Mouse (Mus musculus) heart, adult 2 months (tissue): Measurements from ENCODE around the gene Ptger4. TPM values are rescaled to one million over a fixed set of nuclear protein-coding genes. Genes with fewer than 3 reads are reported as not detected.

Experiments
- DNase-seq, 2 experiments: peaks; one replicate each; pipeline ENCODE4 v3.0.0; 2021
- H3K27ac ChIP-seq: fragments of 200-600 bp; 2 replicates; pipeline ENCODE4 v1.8.1; 2022
- H3K27me3 ChIP-seq: fragments of 200-500 bp; 2 replicates; pipeline ENCODE4 v1.6.1; 2012; ENCODE audit warnings: mild to moderate bottlenecking, low read length, inconsistent platforms, mixed read lengths; ENCODE audit not compliant: control insufficient read depth, insufficient read depth
- H3K36me3 ChIP-seq: fragments of 200-500 bp; 2 replicates; pipeline ENCODE4 v1.6.1; 2012; ENCODE audit warnings: low read length, inconsistent platforms; ENCODE audit not compliant: control insufficient read depth, insufficient read depth
- H3K4me1 ChIP-seq: fragments of 200-500 bp; 2 replicates; pipeline ENCODE4 v1.6.1; 2011; ENCODE audit warnings: low read length; ENCODE audit not compliant: control insufficient read depth, insufficient read depth
- H3K4me3 ChIP-seq: fragments of 200-600 bp; 2 replicates; pipeline ENCODE4 v1.8.1; 2022
- H3K79me2 ChIP-seq: fragments of 200-500 bp; replicated peaks from 2 replicates; pipeline ENCODE4 v1.6.1; 2012; ENCODE audit warnings: mild to moderate bottlenecking, inconsistent platforms, low read length, moderate library complexity, mixed read lengths; ENCODE audit not compliant: control insufficient read depth, insufficient read depth
- H3K9ac ChIP-seq: fragments of 200-500 bp; 2 replicates; pipeline ENCODE4 v1.6.1; 2012; ENCODE audit warnings: low read depth, mild to moderate bottlenecking, control low read depth, inconsistent platforms, low read length, mixed read lengths
- CTCF ChIP-seq: fragments of 200-600 bp; IDR thresholded peaks from 2 replicates; pipeline ENCODE4 v1.8.1; 2022; ENCODE audit warnings: antibody characterized with exemption, mild to moderate bottlenecking, moderate library complexity
- EP300 ChIP-seq: fragments of 200-500 bp; IDR thresholded peaks from 2 replicates; pipeline ENCODE4 v1.6.1; 2011; ENCODE audit warnings: low read depth, low read length, control low read depth; ENCODE audit not compliant: insufficient read depth
- POLR2A ChIP-seq: fragments of 200-500 bp; IDR thresholded peaks from 2 replicates; pipeline ENCODE4 v1.6.1; 2011; ENCODE audit warnings: mild to moderate bottlenecking, low read depth, low read length, control low read depth; ENCODE audit not compliant: insufficient read depth
- WGBS: fragments of 180-500 bp; shearing (Covaris S2); methylation state at CpG from one replicate; pipeline ENCODE4 v1.1.7; 2018; 5-methylcytosine and 5-hydroxymethylcytosine counted together
- intact Hi-C: fragments of 180-260 bp; cut with DNase I; formaldehyde crosslinking; loops from one replicate; pipeline ENCODE4 v1.15.1; 2025
- polyA plus RNA-seq: library from polyadenylated mRNA; depleted of rRNA; stranded (reverse); fragments of >200 nt; gene quantifications from 2 replicates; pipeline ENCODE4 v1.2.3, GENCODE M21; 2012
- total RNA-seq, 2 experiments: library from RNA; stranded (reverse); gene quantifications; 2 replicates each; pipeline ENCODE4 v1.2.3; 2021

Ptger4 gene
- total and polyA plus RNA-seq, 3 experiments: 1.8 to 2.9 (median 2.8) TPM

DNA sequence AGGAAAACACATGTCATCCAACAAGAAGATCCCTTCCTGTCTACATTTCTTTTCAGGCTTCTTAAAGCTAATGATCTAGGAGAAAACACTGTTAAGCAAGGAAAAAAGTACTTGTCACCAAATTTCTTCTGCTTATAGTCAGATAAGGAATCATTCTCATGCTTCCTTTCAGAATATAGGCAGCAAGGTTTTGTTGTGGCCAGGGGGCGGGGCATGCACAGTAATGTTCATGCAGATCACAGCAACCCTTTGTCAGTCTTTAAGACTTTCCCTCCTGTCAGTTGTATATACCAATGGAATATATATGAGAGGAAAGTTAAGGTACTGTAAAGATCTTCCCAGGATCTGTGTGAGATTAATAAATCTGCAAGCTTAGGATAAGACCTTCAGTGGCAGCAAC, 30.0 kb upstream of the Ptger4 start:
- H3K27ac ChIP-seq: no peak overlapping the region
- TF ChIP-seq POLR2A: no peak
- TF ChIP-seq EP300: no peak
- no peak for TF ChIP-seq CTCF
- WGBS: 92% methylated on average over 1 of the region's 1 CpGs
- no peak for DNase-seq
- intact Hi-C loops: no loop called here
- no peaks in the 10 kb centered on the region; the same call in 1 of the 2 replicates for H3K36me3 ChIP-seq
- H3K4me3 ChIP-seq: no peak overlapping the region
- H3K9ac ChIP-seq: no peak overlapping the region
- no peaks in the 10 kb centered on the region for H3K79me2 ChIP-seq
- no peaks in the 10 kb centered on the region for H3K27me3 ChIP-seq
- no peaks in the 10 kb centered on the region for H3K4me1 ChIP-seq

DNA sequence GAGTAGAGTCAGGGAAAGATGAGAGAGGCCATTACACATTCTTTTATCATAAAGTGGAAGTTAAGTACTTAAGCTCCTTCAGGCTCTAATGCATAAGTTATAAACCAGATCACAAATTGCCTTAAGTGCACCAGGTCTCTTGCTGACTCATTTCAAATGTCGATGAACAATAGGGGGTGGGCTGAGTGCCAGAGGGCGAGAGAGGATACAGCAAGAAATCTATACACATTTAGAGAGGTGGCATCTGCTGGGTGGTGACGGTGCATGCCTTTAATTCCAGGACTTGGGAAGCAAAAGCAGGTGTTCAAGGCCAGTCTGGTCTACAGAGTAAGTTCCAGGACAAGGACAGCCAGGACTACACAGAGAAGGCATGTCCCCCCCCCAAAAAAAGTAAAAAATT, 22.1 kb upstream of the Ptger4 start:
- H3K4me3 ChIP-seq: no peak overlapping the region
- no peak overlapping the region for H3K27ac ChIP-seq
- no peak overlapping the region for H3K9ac ChIP-seq
- H3K79me2 ChIP-seq: no peaks in the 10 kb centered on the region
- peaks cover 2% of the 10 kb centered on the region for H3K4me1 ChIP-seq
- TF ChIP-seq CTCF (no peak), EP300 (no peak), POLR2A (no peak)
- intact Hi-C loops: no loop called here
- no peaks in the 10 kb centered on the region for H3K36me3 ChIP-seq
- 38% methylated on average over 3 of the region's 3 CpGs for WGBS
- DNase-seq: no peak
- no peaks in the 10 kb centered on the region for H3K27me3 ChIP-seq

DNA sequence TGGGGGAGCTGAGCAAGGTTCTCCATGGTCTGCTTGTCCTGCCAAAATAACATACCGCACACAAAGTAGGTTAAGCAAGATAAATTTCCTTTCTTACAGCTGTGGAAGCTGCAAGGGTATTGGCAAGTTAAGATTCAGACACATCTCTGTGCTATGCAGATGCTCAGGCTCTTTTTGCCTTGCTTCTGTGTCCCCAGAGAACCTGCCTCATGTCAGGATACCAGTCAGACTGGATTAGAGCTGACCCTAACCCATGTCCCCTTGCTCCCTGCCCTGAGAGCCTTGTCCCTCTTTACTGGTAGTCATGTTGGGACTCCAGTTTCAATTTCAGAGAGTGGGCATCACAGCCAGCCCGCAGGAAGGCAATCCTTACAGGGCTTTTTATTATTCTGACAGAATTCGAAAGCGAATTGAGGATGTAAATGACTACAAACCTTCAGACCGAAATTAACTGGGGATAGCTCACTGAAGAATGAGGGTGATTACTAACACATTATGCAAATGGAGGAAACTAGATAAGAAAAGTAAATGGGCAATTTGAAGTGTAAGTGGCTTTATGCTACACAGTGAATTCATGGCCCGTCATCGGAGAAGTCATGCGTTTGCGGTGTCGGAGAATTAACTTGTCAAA, 19.0 kb upstream of the Ptger4 start:
- no peaks in the 10 kb centered on the region for H3K27me3 ChIP-seq
- H3K27ac ChIP-seq: no peak overlapping the region
- H3K36me3 ChIP-seq: no peaks in the 10 kb centered on the region
- intact Hi-C loops: no loop called here
- H3K4me1 ChIP-seq: peaks cover 2% of the 10 kb centered on the region
- no peak overlapping the region for H3K4me3 ChIP-seq
- DNase-seq: no peak
- no peak overlapping the region for H3K9ac ChIP-seq
- H3K79me2 ChIP-seq: no peaks in the 10 kb centered on the region
- 81% methylated on average over 10 of the region's 10 CpGs for WGBS
- TF ChIP-seq CTCF: no peak
- TF ChIP-seq POLR2A: no peak
- TF ChIP-seq EP300: no peak

DNA sequence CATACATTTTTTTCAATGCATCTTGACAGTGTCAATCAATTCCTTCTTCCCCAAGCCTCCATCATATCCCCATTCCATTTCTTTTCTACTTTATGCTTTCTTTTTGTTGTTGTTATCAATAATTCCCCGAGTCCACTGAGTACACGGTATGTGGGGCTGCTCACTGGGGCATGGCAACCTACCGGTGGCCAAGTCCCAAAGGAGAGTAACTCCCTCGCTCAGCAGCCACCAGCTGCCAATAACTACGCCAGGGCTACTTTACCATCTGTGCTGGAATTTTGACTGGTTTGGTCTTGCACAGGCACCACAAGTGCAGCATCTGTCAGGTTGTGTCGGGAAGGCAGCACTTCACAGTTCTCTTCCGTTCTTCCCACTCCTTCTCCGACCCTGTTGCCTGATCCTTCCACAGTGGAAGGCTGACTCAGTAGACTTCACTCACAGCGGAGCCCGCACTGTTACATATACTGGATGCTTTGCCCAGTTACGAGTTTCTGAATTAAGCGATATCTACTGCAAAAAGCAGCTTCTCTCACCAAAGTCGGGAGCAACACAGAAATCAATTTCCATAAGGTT, 18.2 kb upstream of the Ptger4 start:
- no peak overlapping the region for H3K4me3 ChIP-seq
- 57% methylated on average over 13 of the region's 13 CpGs for WGBS
- peaks cover 2% of the 10 kb centered on the region for H3K4me1 ChIP-seq
- no peak for TF ChIP-seq POLR2A
- TF ChIP-seq CTCF: no peak
- TF ChIP-seq EP300: no peak
- no peaks in the 10 kb centered on the region for H3K36me3 ChIP-seq
- H3K9ac ChIP-seq: no peak overlapping the region
- no peak for DNase-seq
- no peaks in the 10 kb centered on the region for H3K27me3 ChIP-seq
- no peaks in the 10 kb centered on the region for H3K79me2 ChIP-seq
- intact Hi-C loops: no loop called here
- no peak overlapping the region for H3K27ac ChIP-seq

DNA sequence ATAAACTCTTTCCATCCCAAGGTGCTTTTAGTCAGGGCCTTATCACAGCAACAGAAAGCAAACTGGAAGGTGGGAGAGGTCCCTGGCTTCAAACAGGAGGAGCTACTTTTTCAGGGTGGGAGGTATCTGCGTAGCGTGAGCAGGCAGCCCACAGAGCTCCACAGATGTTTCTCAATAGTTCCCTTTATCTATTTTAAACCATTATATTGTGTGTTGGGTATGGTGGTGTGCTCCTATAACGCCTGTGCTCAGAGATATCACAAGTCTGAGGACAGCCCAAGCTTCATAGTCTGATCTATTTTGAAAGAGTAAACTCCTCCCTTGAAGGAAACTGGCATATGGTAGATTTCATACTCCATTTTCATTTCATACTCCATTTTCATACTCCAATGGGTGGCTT, 17.0 kb upstream of the Ptger4 start:
- intact Hi-C loops: no loop called here
- Histone ChIP-seq H3K4me1 (peaks cover 2% of the 10 kb centered on the region), H3K4me3 (no peak overlapping the region), H3K36me3 (no peaks in the 10 kb centered on the region), H3K27ac (no peak overlapping the region), H3K27me3 (no peaks in the 10 kb centered on the region), H3K79me2 (no peaks in the 10 kb centered on the region), H3K9ac (no peak overlapping the region)
- 84% methylated on average over 3 of the region's 3 CpGs for WGBS
- no peak for DNase-seq
- TF ChIP-seq POLR2A: no peak
- TF ChIP-seq CTCF: no peak
- TF ChIP-seq EP300: no peak

DNA sequence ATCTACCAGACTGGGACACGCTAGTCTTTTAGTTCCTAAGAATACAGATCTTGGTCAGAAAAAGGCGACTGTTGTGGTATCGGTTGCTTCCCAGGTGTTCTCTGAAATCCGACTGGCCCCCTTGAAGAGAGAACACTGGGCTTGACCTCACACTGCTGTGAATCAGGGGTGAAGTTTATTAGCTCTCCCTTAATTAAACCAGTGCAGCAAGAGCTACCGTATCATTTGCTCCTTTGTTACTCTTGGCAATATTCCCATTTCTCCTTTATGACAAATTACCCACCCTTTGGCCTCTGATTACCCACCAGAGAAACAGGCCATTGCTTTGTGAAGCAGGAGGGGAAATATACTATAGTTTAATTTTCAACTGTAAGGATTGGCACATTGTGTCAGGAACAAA, 16.2 kb upstream of the Ptger4 start:
- TF ChIP-seq EP300 (no peak), CTCF (no peak), POLR2A (no peak)
- intact Hi-C loops: no loop called here
- Histone ChIP-seq H3K4me3 (no peak overlapping the region), H3K9ac (no peak overlapping the region), H3K27ac (no peak overlapping the region), H3K36me3 (no peaks in the 10 kb centered on the region), H3K4me1 (peaks cover 2% of the 10 kb centered on the region), H3K27me3 (no peaks in the 10 kb centered on the region), H3K79me2 (no peaks in the 10 kb centered on the region)
- WGBS: 75% methylated on average over 5 of the region's 5 CpGs
- DNase-seq: no peak
